Mouse (Mus musculus): ENCODE measurements at regions not wholly inside any gene's neighbourhood (a gene's known extent, or its start where the extent isn't known, plus 50 kb on each side); places are given as distances from the start of the nearest gene placed in this dataset.

DNA sequence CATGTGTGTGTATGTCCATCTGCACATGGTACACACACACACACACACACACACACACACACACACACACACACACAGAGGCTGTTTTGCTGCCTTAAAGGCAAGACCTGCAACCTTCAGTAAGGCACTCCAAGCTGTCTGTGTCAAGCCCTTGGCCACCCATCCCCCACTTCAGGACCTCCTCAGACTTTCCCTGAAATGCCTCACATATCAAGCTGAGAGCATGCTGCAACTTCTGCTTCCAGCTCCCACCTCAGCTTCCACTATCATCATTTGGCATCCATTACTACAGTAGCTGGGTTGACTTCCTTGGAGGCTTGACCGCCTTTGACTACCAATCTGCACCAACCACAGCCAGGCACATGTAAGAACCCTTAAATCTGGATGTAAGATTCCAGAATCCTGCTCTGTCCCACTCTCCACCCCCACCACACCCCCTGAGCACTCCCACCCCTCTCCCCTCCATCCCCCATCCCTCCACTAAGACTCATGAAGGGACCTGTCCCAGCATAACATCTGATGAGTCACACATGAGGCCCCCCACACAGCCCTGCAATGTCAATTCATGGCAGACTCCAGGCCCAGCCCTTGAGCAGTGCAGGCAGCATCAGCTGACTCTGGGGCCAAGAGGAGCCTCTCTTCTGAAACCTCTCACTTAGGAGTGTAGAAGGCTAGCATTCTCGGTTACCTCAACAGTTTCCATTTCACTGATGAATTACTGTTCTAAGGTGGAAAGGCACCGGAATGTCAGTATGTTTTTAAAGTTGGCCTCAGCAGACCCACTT lies 196.8 kb upstream of the Dio3 start:
- Histone ChIP-seq H3K9ac (replicated peaks; ENCODE audit: low read depth, low read length) (no peak overlapping the region), H3K4me1 (replicated peaks; ENCODE audit: control insufficient read depth, insufficient read depth, low read length) (no peaks in the 10 kb centered on the region), H3K27me3 (replicated peaks; ENCODE audit: control insufficient read depth, insufficient read depth, low read length) (no peaks in the 10 kb centered on the region), H3K4me3 (replicated peaks; ENCODE audit: low read length) (no peak overlapping the region), H3K4me2 (ENCODE audit: low read length) (no peak overlapping the region), H3K9me3 (ENCODE audit: control insufficient read depth, low read length) (no peaks in the 10 kb centered on the region), H3K36me3 (ENCODE audit: control insufficient read depth, insufficient read depth) (no peaks in the 10 kb centered on the region), H3K27ac (ENCODE audit: low read length) (no peak overlapping the region)
- no peak for ATAC-seq
- WGBS, result 94% methylated on average over 3 of the region's 3 CpGs

DNA sequence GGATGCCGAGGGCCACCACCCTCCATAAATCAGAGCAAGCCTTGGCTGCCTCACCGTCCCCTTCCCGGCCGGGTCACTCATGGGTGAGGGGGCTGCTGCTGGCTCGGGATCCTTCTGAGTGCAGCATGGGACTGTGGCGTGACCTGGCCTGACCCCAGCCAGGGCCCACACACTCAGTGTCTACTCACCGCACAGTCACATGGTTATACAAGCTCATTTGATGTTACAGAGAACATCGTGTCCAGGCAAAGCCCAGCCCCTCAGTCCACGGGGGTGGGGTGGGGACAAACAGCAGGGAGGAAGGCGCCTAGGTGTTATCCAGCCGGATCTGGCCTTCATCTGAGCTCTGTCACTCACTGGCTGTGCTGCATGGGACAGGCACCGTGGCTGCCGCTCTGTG lies 195.9 kb upstream of the Dio3 start:
- Histone ChIP-seq H3K9me3 (ENCODE audit: control insufficient read depth, low read length) (no peaks in the 10 kb centered on the region), H3K4me2 (ENCODE audit: low read length) (no peak overlapping the region), H3K27ac (ENCODE audit: low read length) (no peak overlapping the region), H3K9ac (replicated peaks; ENCODE audit: low read depth, low read length) (no peak overlapping the region), H3K4me1 (replicated peaks; ENCODE audit: control insufficient read depth, insufficient read depth, low read length) (no peaks in the 10 kb centered on the region), H3K27me3 (replicated peaks; ENCODE audit: control insufficient read depth, insufficient read depth, low read length) (no peaks in the 10 kb centered on the region), H3K4me3 (replicated peaks; ENCODE audit: low read length) (no peak overlapping the region), H3K36me3 (ENCODE audit: control insufficient read depth, insufficient read depth) (no peaks in the 10 kb centered on the region)
- 79% methylated on average over 13 of the region's 13 CpGs for WGBS
- no peak for ATAC-seq

DNA sequence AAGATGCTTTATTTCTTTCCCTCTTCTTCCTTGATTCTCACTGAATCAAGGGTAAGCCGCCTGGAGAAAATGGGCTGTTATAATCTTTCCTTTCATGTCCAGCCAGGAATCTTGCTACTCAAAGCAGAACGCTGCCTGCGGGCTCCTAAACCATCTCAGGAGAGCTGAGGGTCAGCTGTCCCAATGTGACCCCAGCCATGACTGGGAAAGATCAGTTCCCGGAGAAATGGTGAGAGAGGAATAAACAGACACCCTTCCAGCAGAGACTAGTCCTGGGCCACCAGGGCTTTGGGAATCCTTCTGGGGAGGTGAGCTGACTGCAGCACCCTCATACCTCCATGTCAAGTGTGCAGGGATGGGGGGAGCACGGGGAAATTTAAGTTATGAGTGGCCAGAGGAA lies 195.4 kb upstream of the Dio3 start:
- 75% methylated on average over 5 of the region's 5 CpGs for WGBS
- Histone ChIP-seq H3K27ac (ENCODE audit: low read length) (no peak overlapping the region), H3K4me1 (replicated peaks; ENCODE audit: control insufficient read depth, insufficient read depth, low read length) (no peaks in the 10 kb centered on the region), H3K4me3 (replicated peaks; ENCODE audit: low read length) (no peak overlapping the region), H3K9ac (replicated peaks; ENCODE audit: low read depth, low read length) (no peak overlapping the region), H3K36me3 (ENCODE audit: control insufficient read depth, insufficient read depth) (no peaks in the 10 kb centered on the region), H3K9me3 (ENCODE audit: control insufficient read depth, low read length) (no peaks in the 10 kb centered on the region), H3K27me3 (replicated peaks; ENCODE audit: control insufficient read depth, insufficient read depth, low read length) (no peaks in the 10 kb centered on the region), H3K4me2 (ENCODE audit: low read length) (no peak overlapping the region)
- ATAC-seq, result no peak

- ATAC-seq, result no peak
- 84% methylated on average over 2 of the region's 2 CpGs for WGBS
- no peak overlapping the region for H3K9ac ChIP-seq (replicated peaks; ENCODE audit: low read depth, low read length)
- H3K9me3 ChIP-seq (ENCODE audit: control insufficient read depth, low read length), result no peaks in the 10 kb centered on the region
- H3K4me2 ChIP-seq (ENCODE audit: low read length), result no peak overlapping the region
- no peaks in the 10 kb centered on the region for H3K36me3 ChIP-seq (ENCODE audit: control insufficient read depth, insufficient read depth)
- H3K27ac ChIP-seq (ENCODE audit: low read length), result no peak overlapping the region
- no peaks in the 10 kb centered on the region for H3K4me1 ChIP-seq (replicated peaks; ENCODE audit: control insufficient read depth, insufficient read depth, low read length)
- H3K27me3 ChIP-seq (replicated peaks; ENCODE audit: control insufficient read depth, insufficient read depth, low read length), result no peaks in the 10 kb centered on the region
- H3K4me3 ChIP-seq (replicated peaks; ENCODE audit: low read length), result no peak overlapping the region
Observed at GRCm38 (mm10) chr12:110086921-110087320, 191.9 kb upstream of the Dio3 start.

DNA sequence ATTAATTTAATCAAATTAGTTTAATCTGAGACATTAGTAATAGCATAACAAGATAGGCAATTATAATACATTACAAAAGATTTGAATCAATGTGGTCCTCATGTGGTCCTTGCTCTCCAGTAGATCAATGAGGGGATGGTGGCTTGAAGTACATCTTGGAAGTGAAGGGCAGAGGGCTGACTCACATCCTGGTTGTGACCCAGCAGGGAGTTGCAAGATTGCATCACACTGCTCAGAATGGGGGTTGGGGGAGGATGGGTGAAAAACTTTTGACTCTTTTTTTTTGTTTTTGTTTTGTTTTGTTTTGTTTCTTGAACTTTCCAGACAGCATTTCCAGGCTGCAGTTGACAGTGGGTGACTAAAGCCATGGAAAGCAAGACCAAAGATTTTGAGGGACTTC lies 191.1 kb upstream of the Dio3 start:
- H3K9me3 ChIP-seq (ENCODE audit: control insufficient read depth, low read length), result no peaks in the 10 kb centered on the region

GRCm38 (mm10) chr12:110102186-110102585 lies 176.7 kb upstream of the Dio3 start:
- 82% methylated on average over 7 of the region's 7 CpGs for WGBS
- no peaks in the 10 kb centered on the region; the same call in 1 of the 2 replicates for H3K9me3 ChIP-seq (ENCODE audit: control insufficient read depth, low read length)
- ATAC-seq, result no peak
- no peak overlapping the region for H3K9ac ChIP-seq (replicated peaks; ENCODE audit: low read depth, low read length)
- H3K4me1 ChIP-seq (replicated peaks; ENCODE audit: control insufficient read depth, insufficient read depth, low read length), result no peaks in the 10 kb centered on the region
- H3K27me3 ChIP-seq (replicated peaks; ENCODE audit: control insufficient read depth, insufficient read depth, low read length), result no peaks in the 10 kb centered on the region
- no peak overlapping the region for H3K4me2 ChIP-seq (ENCODE audit: low read length)
- H3K4me3 ChIP-seq (replicated peaks; ENCODE audit: low read length), result no peak overlapping the region
- no peaks in the 10 kb centered on the region for H3K36me3 ChIP-seq (ENCODE audit: control insufficient read depth, insufficient read depth)
- no peak overlapping the region for H3K27ac ChIP-seq (ENCODE audit: low read length)

More for the DNA sequence above, 191.1 kb upstream of the Dio3 start:
- Histone ChIP-seq H3K36me3 (ENCODE audit: control insufficient read depth, insufficient read depth) (no peaks in the 10 kb centered on the region), H3K4me2 (ENCODE audit: low read length) (no peak overlapping the region), H3K4me3 (replicated peaks; ENCODE audit: low read length) (no peak overlapping the region), H3K27ac (ENCODE audit: low read length) (no peak overlapping the region), H3K27me3 (replicated peaks; ENCODE audit: control insufficient read depth, insufficient read depth, low read length) (no peaks in the 10 kb centered on the region), H3K4me1 (replicated peaks; ENCODE audit: control insufficient read depth, insufficient read depth, low read length) (no peaks in the 10 kb centered on the region), H3K9ac (replicated peaks; ENCODE audit: low read depth, low read length) (no peak overlapping the region)
- ATAC-seq, result no peak

DNA sequence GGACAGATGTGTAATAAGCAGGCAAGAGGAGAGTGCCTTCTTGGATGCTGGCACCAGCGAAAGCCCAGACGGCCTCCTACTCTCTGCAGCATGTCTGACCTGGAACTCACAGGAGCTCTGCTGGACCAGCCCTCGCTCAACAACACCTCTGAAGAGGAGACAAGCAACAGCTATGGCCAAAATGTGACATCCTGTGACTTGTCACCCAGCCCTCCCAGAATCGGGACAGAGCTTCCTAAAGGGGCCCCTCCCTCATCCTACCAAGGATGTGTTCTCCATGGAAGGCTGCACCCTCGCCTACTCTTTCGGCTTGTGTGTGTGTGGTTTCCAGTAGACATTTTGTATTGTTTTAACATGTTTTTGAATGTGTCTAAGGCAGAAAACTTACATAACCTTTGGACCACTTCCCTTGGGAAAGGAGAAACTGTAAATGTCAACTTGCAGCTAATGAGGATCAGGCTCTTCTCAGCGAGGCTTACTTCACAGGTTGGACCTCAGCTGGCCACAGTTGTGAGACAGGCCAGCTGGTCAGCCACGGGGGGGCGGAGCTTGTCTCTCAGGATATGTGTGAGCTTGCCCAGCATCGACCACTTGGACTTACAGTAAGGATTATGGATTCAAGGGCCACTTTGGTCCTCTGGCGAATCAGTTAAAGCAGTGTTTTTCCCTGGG lies 166.7 kb upstream of the Dio3 start:
- no peak for ATAC-seq
- Histone ChIP-seq H3K4me1 (replicated peaks; ENCODE audit: control insufficient read depth, insufficient read depth, low read length) (no peaks in the 10 kb centered on the region; the same call in 1 of the 2 replicates), H3K4me2 (ENCODE audit: low read length) (no peak overlapping the region), H3K27ac (ENCODE audit: low read length) (no peak overlapping the region), H3K36me3 (ENCODE audit: control insufficient read depth, insufficient read depth) (no peaks in the 10 kb centered on the region), H3K9me3 (ENCODE audit: control insufficient read depth, low read length) (no peaks in the 10 kb centered on the region), H3K9ac (replicated peaks; ENCODE audit: low read depth, low read length) (no peak overlapping the region), H3K4me3 (replicated peaks; ENCODE audit: low read length) (no peak overlapping the region), H3K27me3 (replicated peaks; ENCODE audit: control insufficient read depth, insufficient read depth, low read length) (no peaks in the 10 kb centered on the region)
- 79% methylated on average over 11 of the region's 11 CpGs for WGBS

DNA sequence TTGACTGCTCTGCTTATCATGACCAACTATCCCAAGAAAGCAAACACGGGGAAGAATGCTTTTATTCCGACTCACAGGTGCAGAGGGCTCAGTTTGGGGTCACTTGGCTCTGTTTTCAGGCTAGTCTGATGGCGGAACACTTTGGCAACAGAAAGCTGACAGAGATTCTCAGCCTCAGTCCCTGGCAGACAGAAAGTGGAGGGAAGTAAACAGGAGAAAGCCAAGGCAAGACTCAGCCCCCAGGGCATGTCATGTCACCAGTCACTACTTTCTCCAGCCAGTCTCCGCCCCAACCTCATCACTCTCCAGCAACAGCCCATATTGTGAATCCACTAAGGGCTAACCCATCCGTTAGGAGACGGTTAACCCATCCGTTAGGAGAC lies 166.2 kb upstream of the Dio3 start:
- Histone ChIP-seq H3K4me1 (replicated peaks; ENCODE audit: control insufficient read depth, insufficient read depth, low read length) (no peaks in the 10 kb centered on the region; the same call in 1 of the 2 replicates), H3K4me2 (ENCODE audit: low read length) (no peak overlapping the region), H3K27me3 (replicated peaks; ENCODE audit: control insufficient read depth, insufficient read depth, low read length) (no peaks in the 10 kb centered on the region), H3K36me3 (ENCODE audit: control insufficient read depth, insufficient read depth) (no peaks in the 10 kb centered on the region), H3K27ac (ENCODE audit: low read length) (no peak overlapping the region), H3K9me3 (ENCODE audit: control insufficient read depth, low read length) (no peaks in the 10 kb centered on the region), H3K4me3 (replicated peaks; ENCODE audit: low read length) (no peak overlapping the region), H3K9ac (replicated peaks; ENCODE audit: low read depth, low read length) (no peak overlapping the region)
- 87% methylated on average over 7 of the region's 7 CpGs for WGBS
- ATAC-seq, result no peak

GRCm38 (mm10) chr12:110120141-110120540 lies 158.7 kb upstream of the Dio3 start:
- Histone ChIP-seq H3K27me3 (replicated peaks; ENCODE audit: control insufficient read depth, insufficient read depth, low read length) (no peaks in the 10 kb centered on the region), H3K4me3 (replicated peaks; ENCODE audit: low read length) (no peak overlapping the region), H3K9ac (replicated peaks; ENCODE audit: low read depth, low read length) (no peak overlapping the region), H3K36me3 (ENCODE audit: control insufficient read depth, insufficient read depth) (no peaks in the 10 kb centered on the region), H3K4me2 (ENCODE audit: low read length) (no peak overlapping the region), H3K4me1 (replicated peaks; ENCODE audit: control insufficient read depth, insufficient read depth, low read length) (peaks cover 6% of the 10 kb centered on the region; the same call in 1 of the 2 replicates), H3K9me3 (ENCODE audit: control insufficient read depth, low read length) (no peaks in the 10 kb centered on the region), H3K27ac (ENCODE audit: low read length) (no peak overlapping the region)
- 45% methylated on average over 7 of the region's 7 CpGs for WGBS
- no peak for ATAC-seq
